Mouse (Mus musculus): ENCODE measurements around the gene Slx1b.
"Not testable (repeated sequence)": the region's sequence is repeated elsewhere in the genome, so short reads cannot be mapped to it uniquely, and the experiment has no call there.

The Slx1b gene

DNA sequence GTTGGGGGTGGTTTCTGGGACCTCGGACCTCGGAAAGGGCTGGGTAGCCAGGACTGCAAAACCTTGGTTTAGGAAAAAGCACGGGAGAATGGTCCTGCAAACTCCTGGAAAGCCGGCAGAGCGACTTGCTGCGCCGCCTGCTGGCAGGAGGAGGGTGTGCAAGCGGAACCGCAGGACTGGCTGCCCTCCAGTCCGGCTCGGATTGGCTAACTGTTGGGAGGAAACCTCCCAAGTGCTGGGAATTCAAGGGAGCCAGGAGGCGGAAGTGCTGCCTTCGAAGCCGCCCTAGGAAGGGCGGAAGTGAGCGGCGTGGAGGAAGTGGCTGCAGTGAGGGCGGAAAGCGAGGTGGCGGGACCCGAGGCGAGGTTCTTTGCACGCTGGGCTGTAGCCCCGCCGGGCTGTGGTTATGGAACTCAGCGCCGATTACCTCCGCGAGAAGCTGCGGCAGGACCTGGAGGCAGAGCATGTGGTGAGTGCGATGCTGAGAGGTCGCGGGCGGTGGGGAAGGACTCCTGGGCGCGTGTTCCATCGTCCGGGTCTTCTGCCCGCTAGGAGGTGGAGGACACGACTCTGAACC, at the start of gene Slx1b:
Gene Slx1b, minus strand, starts transcription at position 154 of the 577 bp plus-strand sequence.
- peak; percentile 95 for DNase-seq (ENCODE audit: low read depth, low spot score)

GRCm38 (mm10) chr7:126741964-126742482, 46.4 kb upstream of the Slx1b start:
- no peak for DNase-seq (ENCODE audit: low read depth, low spot score)

DNA sequence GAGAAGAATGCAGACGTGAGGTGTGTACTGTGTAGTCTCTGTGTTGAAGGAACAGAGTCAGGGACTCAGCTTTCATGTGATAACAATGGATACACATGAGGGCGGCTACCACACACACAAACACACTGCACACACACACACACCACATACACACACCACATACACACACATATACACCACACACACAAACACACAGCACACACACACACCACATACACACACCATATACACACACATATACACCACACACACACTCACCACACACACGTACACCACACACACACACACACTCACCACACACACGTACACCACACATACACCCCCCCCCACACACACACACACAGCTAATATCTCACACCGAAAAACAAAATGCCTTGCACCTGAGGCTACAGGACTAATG, 45.9 kb upstream of the Slx1b start:
- DNase-seq (ENCODE audit: low read depth, low spot score): no peak

DNA sequence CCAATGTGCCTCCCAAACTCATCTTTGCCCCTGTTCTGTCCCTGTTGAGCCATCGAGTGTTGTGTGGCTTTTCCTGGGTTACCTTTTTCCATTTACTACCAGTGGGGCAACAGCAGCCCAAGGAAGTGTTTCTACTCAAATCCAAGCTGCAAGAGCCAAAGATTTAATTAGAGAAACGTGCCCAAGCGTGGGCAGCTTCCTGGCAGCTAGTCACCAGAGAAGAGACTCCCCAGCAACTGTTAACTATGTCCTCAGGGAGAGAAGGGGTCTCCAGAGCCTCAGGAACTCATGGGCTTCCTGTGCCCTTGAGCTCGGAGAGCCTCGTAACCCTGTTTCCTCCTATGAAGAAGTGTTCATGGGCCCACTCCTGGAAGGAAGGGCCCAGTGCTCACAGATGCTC, 45.4 kb upstream of the Slx1b start:
- DNase-seq (ENCODE audit: low read depth, low spot score): no peak

- no peak for DNase-seq (ENCODE audit: low read depth, low spot score)
Measured at GRCm38 (mm10) chr7:126740132-126740735, 44.6 kb upstream of the Slx1b start.

DNA sequence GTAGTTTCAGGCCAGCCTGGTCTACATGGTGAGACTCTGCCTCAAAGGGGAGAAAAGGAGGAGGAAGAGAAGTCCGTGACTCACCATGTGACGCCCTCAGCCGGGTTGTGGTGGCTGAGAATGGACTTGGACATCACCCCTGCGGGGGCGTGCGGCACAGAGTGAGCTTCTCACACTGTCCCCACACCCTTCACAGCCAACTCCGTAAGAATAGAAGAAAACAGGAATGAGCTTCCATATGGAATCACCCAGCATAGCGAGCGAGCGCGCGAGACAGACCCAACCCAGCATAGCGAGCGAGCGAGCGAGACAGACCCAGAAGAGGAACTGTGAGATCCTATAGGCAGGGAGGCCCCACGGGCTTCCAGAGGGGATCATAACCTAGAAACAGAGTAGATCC, 44.0 kb upstream of the Slx1b start:
- no peak for DNase-seq (ENCODE audit: low read depth, low spot score)

- no peak for DNase-seq (ENCODE audit: low read depth, low spot score)
Measured at GRCm38 (mm10) chr7:126736122-126736521, 40.5 kb upstream of the Slx1b start.

GRCm38 (mm10) chr7:126730256-126730789, 34.7 kb upstream of the Slx1b start:
- not testable (repeated sequence) for DNase-seq (ENCODE audit: low read depth, low spot score)

- DNase-seq (ENCODE audit: low read depth, low spot score): no peak
Measured at GRCm38 (mm10) chr7:126725667-126726066, 30.1 kb upstream of the Slx1b start.

- DNase-seq (ENCODE audit: low read depth, low spot score): no peak
Measured at GRCm38 (mm10) chr7:126725077-126725476, 29.5 kb upstream of the Slx1b start.

DNA sequence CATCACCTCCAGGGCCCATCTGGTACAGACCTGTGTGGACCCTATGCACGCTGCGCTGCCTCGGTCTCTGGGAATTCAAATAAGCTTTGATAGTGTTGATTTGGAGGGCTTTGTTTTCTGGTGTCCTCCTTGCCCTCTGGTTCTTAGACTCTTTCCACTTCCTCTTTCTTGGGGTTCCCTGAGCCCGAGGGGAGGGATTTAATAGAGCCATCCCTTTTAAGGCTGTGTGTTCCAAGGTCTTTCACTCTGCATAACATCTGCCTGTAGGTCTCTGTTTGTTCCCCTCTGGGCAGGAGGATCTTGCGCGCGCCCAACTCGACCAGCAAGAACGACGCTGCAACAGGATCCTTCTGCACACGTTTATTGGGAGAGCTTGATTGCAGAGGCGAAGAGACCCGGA, 26.1 kb upstream of the Slx1b start:
- DNase-seq (ENCODE audit: low read depth, low spot score): no peak

DNA sequence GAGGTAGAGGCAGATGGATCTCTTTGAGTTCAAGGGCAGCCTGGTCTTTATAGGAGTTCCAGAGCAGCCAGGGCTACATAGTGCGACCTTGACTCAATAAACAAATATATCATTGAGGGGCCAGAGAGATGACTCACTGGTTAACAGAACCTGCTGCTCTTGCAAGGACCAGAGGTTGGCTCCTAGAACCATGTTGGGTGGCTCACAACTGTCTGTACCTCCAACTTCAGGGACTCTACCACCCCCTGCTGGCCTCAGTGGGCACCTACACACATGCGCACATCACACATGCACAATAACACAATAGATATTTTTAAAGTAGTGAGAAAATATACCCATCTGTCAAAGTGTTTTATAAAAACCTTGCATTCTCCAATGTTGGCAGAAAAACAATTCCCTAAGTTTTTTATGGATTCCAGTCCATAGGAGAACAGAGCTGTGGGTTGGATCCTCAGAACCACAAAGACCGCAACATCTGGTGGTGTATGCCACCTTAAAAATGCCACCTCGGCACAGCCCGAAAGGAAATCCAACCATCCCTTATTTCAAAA, 23.3 kb upstream of the Slx1b start:
- DNase-seq (ENCODE audit: low read depth, low spot score): no peak

DNA sequence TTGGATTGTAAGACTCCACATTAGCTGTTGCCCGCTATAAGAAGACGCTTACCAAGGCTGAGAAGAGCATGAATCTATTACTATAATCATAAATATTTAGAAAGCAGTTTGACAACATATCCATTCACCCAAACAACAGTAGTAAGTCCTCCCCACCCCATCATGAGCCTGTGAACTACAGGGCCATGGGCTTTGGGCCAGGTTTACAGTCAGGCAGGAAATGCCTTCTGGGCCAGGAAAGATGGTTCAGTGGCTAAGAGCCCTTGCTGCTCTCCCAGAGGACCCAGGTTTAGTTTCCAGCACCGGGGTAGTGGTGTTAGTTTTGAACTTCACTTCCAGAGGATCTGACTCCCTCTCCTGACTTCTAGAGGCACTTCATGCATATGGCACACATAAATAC, 22.0 kb upstream of the Slx1b start:
- no peak for DNase-seq (ENCODE audit: low read depth, low spot score)

GRCm38 (mm10) chr7:126715679-126716078, 20.1 kb upstream of the Slx1b start:
- no peak for DNase-seq (ENCODE audit: low read depth, low spot score)

- no peak for DNase-seq (ENCODE audit: low read depth, low spot score)
Measured at GRCm38 (mm10) chr7:126711910-126712309, 16.3 kb upstream of the Slx1b start.

- DNase-seq (ENCODE audit: low read depth, low spot score): no peak
Measured at GRCm38 (mm10) chr7:126710266-126710665, 14.7 kb upstream of the Slx1b start.

DNA sequence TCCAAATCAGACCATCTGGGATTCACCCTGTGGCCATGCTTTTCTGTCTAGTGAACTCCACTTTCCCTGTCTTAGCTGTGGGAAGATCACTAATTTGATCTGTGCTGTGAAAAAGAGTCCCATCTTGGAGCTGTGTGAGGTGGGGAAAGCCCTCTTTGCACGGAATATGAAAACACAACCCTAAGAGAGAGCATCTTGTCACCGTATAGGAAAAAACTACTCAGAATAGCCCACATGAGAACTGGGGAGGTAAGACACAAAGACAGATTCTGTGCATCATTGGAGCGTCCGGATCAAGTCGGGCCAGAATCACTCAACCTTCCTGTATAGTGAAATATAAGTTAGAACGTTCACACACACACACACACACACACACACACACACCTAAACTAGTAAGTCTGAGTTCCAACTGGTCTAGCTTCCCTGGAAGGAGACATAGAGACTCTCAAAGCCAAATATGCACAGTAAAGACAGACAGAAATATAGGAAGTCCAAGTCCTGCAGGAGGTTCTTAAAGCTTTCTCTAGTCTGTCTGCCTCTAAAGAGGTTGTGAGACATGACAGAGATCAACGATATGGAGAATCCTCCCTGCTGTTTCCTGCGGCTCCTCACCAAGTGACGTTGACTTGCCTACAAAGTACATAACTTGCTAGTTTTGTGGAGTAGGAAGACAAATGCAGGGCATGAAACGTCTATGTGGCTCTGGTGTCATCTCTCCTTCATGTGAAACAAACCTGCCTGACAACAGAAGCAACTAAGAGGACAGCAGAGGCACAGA, 12.8 kb upstream of the Slx1b start:
- no peak for DNase-seq (ENCODE audit: low read depth, low spot score)

DNA sequence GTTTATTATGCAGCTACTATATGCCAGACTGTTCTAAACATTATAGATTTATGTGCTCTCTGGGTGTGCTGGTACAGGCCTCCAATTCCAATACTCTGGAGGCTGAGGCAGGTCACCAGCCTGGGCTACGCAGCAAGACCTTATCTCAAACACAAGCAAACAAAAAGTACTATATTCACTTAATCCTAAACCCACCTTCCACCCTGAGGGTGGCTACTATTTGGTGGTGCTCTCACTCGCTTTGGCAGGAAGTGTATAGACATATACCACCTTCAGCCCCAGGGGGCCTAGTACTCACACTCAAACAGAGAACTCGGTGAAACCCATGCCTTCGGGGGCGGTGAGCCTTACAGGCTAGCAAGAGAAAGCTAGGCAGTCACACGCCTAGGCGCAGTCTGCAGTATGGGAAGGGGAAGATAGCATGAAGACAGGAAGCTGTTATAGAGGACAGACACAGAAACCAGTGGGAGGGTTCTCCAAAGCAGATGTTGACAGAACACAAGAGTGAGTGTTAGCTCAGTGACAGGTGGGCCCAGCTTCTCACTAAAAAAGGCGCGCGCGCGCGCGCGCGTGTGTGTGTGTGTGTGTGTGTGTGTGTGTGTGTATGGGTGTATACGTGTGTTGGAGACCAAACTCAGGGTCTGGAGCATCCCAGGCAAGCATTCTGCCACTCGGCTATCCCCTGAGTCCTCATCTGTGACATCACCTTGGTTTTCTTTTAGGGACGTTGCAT, 12.0 kb upstream of the Slx1b start, which contains the start of gene Coro1a:
Gene Coro1a, minus strand, starts transcription at position 346 of the 733 bp plus-strand sequence.
- DNase-seq (ENCODE audit: low read depth, low spot score): no peak

DNA sequence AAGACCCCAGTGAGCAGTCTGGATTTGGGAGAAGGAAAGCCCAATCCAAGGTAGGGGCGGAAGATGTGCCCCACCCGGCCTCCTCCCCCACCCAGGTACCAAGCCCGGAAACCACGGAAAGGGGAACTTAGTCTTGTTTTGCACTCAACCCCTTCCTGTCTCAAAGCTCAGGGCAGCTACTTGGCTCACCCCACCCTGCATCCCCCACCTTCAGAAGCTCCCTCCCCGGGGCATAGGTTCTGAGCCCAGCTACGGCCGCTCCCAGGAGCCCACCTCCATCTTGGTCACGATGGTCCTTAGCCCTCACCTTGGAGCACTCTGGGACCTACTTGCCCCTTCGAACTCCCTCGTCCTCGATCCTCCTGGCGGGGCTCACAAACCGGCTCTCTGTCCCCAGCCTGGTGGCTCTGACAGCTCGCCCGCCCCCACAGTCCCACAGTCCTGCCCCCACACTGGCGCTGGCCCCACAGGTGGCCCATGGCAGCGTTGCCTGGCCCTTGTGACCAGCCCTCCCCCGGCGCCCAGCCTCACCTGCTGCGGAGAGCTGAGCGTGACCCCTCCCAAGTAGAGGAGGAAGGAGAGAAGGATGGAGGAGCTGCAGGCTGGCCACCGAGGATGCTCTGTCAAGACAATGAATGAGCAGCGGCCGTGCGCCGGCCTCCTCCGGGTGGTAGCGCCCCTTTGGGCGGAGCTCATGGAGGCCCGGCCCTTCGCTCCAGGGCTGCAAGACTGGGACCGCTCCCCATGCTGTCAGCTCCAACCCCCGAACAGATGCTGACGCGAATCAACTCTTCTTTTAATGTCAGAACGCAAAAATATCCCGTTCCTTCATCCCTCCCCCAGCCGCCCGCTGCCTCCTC, 8.8 kb upstream of the Slx1b start:
- DNase-seq (ENCODE audit: low read depth, low spot score): peak; percentile 69

- DNase-seq (ENCODE audit: low read depth, low spot score): no peak
Measured at GRCm38 (mm10) chr7:126703757-126704077, 8.1 kb upstream of the Slx1b start.

Data from brain, embryonic 18.5 days (tissue).